Mouse (Mus musculus) lung, embryonic 16.5 days (tissue): ENCODE measurements at regions not wholly inside any gene's neighbourhood (a gene's known extent, or its start where the extent isn't known, plus 50 kb on each side); places are given as distances from the start of the nearest gene placed in this dataset.

ENCODE experiments used
- ATAC-seq: fragments of 200-750 bp; cut with Nextera tagmentation; 2 replicates; pipeline ENCODE4 v1.8.0; 2017; ENCODE audit warnings: low read depth, mild to moderate bottlenecking, moderate library complexity
- H3K27ac ChIP-seq: fragments of 300-500 bp; sonication (generic); 2 replicates; pipeline ENCODE4 v1.5.1; 2014; ENCODE audit warnings: mild to moderate bottlenecking, control low read depth, low read length
- H3K27me3 ChIP-seq: fragments of 300-500 bp; sonication (generic); 2 replicates; pipeline ENCODE4 v1.6.1; 2014; ENCODE audit warnings: low read depth, low read length, mixed read lengths; ENCODE audit not compliant: control insufficient read depth, insufficient read depth
- H3K36me3 ChIP-seq: fragments of 300-500 bp; sonication (generic); 2 replicates; pipeline ENCODE4 v1.6.1; 2014; ENCODE audit warnings: low read length; ENCODE audit not compliant: control insufficient read depth, insufficient read depth
- H3K4me1 ChIP-seq: fragments of 300-500 bp; sonication (generic); replicated peaks from 2 replicates; pipeline ENCODE4 v1.6.1; 2014; ENCODE audit warnings: low read length, mixed read lengths; ENCODE audit not compliant: control insufficient read depth, insufficient read depth
- H3K4me2 ChIP-seq: fragments of 300-500 bp; sonication (generic); 2 replicates; pipeline ENCODE4 v1.6.1; 2014; ENCODE audit warnings: low read depth, low read length, control low read depth
- H3K4me3 ChIP-seq: fragments of 300-500 bp; sonication (generic); 2 replicates; pipeline ENCODE4 v1.5.1; 2014; ENCODE audit warnings: mild to moderate bottlenecking, low read length, control low read depth
- H3K9ac ChIP-seq: fragments of 300-500 bp; sonication (generic); 2 replicates; pipeline ENCODE4 v1.6.1; 2014; ENCODE audit warnings: low read length, control low read depth
- H3K9me3 ChIP-seq: fragments of 300-500 bp; sonication (generic); 2 replicates; pipeline ENCODE4 v1.6.1; 2016; ENCODE audit warnings: low read length; ENCODE audit not compliant: control insufficient read depth
- WGBS: fragments of 180-500 bp; shearing (Covaris S2); extraction: QIAGEN DNeasy Blood & Tissue Kit; methylation state at CpG from one replicate; pipeline ENCODE4 v1.1.7; 2014; 5-methylcytosine and 5-hydroxymethylcytosine counted together

DNA sequence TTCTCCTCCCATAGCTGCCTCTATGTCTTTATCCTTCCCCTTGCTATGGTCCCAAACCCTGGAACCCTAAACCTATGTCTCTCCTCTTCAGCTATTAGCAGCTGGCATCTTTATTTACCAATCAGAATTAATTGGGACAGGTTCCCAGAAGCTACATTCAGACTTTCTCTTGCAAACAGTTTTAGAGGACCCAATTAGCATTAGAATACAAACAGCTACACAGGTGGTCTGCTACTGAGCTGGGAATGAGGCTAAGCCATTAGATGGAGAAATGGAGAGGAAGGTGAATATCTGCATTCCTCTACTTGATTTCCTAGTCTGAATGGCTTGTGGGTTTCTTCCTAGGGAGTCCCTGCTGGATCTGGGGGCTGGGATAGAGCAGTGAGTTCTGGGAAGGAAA, 611.9 kb downstream of the A830018L16Rik start:
- H3K4me3 ChIP-seq = no peak overlapping the region
- H3K9me3 ChIP-seq = no peaks in the 10 kb centered on the region
- no peaks in the 10 kb centered on the region for H3K36me3 ChIP-seq
- no peak for ATAC-seq
- no peaks in the 10 kb centered on the region for H3K4me1 ChIP-seq
- H3K4me2 ChIP-seq = no peak overlapping the region
- no peaks in the 10 kb centered on the region for H3K27me3 ChIP-seq
- H3K9ac ChIP-seq = no peak overlapping the region
- no peak overlapping the region for H3K27ac ChIP-seq

DNA sequence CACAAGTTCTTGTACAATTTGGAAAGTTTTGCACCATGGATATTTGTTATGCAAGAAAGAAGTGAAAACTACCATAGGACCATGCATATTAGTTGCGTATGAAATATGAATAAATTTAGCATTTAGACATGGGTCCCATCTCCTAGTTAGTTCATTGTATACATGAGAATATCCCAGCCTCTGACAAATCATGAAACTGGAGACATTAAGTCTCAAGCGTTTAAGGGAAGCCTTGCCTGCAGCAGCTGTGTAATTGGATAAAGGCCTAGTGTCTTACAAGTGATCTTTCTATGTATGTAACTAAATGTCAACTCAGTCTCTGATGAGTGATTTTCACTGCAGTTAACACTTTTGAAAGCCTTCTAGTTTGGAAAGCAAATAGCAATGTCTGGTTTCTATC, 613.5 kb downstream of the A830018L16Rik start:
- no peaks in the 10 kb centered on the region for H3K9me3 ChIP-seq
- no peak overlapping the region for H3K4me3 ChIP-seq
- no peaks in the 10 kb centered on the region for H3K36me3 ChIP-seq
- H3K27ac ChIP-seq = no peak overlapping the region
- H3K27me3 ChIP-seq = no peaks in the 10 kb centered on the region
- H3K4me1 ChIP-seq = no peaks in the 10 kb centered on the region
- no peak overlapping the region for H3K4me2 ChIP-seq
- ATAC-seq = peak; percentile 38; the same call in 1 of the 2 replicates
- H3K9ac ChIP-seq = no peak overlapping the region
- WGBS = 51% methylated on average over 2 of the region's 2 CpGs

DNA sequence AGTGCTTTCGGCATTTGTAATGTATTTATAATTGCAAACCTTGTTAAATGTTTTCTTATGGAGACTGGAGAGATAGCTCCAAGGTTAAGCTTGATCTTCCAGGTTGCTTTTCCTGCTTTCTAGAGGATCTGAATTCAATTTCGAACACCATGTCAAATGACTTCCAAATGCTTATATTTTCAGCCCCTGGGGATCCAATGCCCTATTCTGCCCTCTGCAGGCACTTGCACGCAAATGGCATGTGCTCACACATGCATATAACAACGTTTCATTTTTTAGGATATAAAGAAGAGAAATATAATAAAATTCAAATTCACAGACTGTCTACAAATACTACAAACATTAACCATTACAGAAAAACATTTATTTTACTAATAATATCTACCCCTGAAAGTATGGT, 614.2 kb downstream of the A830018L16Rik start:
- no peaks in the 10 kb centered on the region for H3K9me3 ChIP-seq
- no peak overlapping the region for H3K27ac ChIP-seq

DNA sequence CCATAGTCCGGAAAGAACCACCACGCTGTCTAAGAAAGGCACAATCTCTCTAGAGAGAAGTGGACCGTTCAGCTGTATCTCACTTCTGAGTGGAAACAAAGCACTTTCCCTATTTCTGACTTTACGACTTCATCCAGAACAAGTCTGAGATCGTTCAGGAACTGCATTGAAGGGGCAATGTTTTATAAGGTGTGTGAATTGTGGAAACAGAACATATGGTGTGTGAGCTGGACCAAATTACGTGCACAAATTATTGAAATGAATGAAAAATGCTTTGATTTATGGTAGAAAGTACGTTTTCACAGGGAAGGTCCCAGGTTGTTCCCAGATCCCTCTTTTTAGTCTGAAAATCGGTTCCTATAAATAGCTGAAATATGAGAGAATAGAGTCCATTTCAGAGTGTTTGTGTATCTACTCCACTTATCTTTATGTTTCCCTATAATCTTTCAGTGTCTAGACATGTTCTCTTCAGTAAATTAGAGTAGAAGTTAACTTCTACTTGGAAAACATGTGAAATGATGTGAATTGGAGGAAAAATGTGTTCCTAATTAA, 638.1 kb downstream of the A830018L16Rik start:
- 47% methylated on average over 8 of the region's 8 CpGs for WGBS
- ATAC-seq = no peak

More for the DNA sequence above, 614.2 kb downstream of the A830018L16Rik start:
- Histone ChIP-seq H3K4me1 (no peaks in the 10 kb centered on the region), H3K4me3 (no peak overlapping the region), H3K36me3 (no peaks in the 10 kb centered on the region), H3K4me2 (no peak overlapping the region), H3K27me3 (no peaks in the 10 kb centered on the region), H3K9ac (no peak overlapping the region)
- ATAC-seq = no peak
- WGBS = 75% methylated on average over 4 of the region's 4 CpGs

DNA sequence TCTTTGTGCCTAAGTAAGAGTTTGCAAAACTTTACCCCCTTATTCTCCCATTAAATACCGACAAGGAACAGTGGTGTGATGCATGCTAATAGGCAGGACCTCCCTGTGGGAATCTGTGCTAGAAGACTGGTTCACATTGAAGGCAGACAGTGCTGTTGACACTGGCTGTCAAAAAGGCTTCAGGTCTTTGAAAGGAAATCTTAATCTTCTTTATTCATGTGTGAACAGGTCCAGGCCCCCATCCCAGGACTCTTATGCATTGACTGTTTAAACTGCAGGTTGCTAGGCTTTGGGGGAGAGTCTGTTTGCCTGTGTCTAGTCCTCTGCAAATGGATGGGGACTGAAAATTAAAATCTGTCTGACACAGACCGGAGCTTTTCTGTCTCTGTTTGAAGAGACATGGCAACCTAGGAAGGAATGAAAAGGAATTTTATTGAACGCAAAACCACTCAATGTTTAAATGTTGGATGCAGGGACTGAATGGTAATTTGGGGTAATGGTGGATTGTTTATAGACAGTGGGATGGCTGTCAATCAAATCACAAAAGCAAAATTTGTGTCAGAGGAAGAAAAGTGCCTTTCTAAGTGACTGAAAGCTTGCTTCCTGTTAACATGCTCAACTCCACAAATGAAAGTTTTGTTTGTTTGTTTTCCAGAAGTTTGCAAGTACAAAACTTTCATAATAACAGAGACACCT, 642.1 kb downstream of the A830018L16Rik start:
- 44% methylated on average over 3 of the region's 3 CpGs for WGBS
- no peak overlapping the region for H3K27ac ChIP-seq
- no peak overlapping the region for H3K4me3 ChIP-seq
- H3K9ac ChIP-seq = no peak overlapping the region
- H3K9me3 ChIP-seq = no peaks in the 10 kb centered on the region
- H3K27me3 ChIP-seq = no peaks in the 10 kb centered on the region
- H3K36me3 ChIP-seq = no peaks in the 10 kb centered on the region
- no peaks in the 10 kb centered on the region for H3K4me1 ChIP-seq
- H3K4me2 ChIP-seq = no peak overlapping the region
- ATAC-seq = no peak

More for the DNA sequence above, 638.1 kb downstream of the A830018L16Rik start:
- H3K27me3 ChIP-seq = no peaks in the 10 kb centered on the region
- H3K4me3 ChIP-seq = no peak overlapping the region
- H3K27ac ChIP-seq = no peak overlapping the region
- no peaks in the 10 kb centered on the region for H3K9me3 ChIP-seq
- H3K9ac ChIP-seq = no peak overlapping the region
- H3K4me1 ChIP-seq = no peaks in the 10 kb centered on the region
- no peak overlapping the region for H3K4me2 ChIP-seq
- H3K36me3 ChIP-seq = no peaks in the 10 kb centered on the region

DNA sequence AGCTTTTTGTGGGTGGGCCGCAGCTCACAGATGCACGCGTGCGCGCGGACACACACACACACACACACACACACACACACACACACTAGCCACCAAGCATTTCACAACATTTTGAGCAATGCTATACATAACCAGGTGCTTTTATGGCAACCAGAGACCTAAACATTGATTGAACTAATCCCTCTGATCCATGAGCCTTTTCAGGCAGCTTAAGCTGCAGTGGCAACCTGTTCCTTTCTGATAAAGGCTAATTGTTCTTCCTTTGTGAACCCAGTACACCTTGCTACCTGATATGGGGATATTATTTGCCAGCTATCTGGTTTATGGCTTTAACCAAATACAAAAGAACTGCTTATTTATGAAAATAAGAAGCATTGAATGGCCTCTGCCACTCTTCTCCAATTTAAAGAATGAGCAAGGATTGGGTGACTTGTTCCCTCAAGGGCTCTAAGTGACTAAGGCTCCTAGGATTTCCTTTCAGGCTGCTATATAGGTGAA, 651.2 kb downstream of the A830018L16Rik start:
- H3K27me3 ChIP-seq = no peaks in the 10 kb centered on the region
- no peak overlapping the region for H3K4me2 ChIP-seq
- no peaks in the 10 kb centered on the region for H3K4me1 ChIP-seq
- no peak overlapping the region for H3K9ac ChIP-seq
- no peak overlapping the region for H3K27ac ChIP-seq
- ATAC-seq = no peak
- H3K36me3 ChIP-seq = no peaks in the 10 kb centered on the region
- WGBS = 100% methylated on average over 6 of the region's 6 CpGs
- no peak overlapping the region for H3K4me3 ChIP-seq
- H3K9me3 ChIP-seq = no peaks in the 10 kb centered on the region

DNA sequence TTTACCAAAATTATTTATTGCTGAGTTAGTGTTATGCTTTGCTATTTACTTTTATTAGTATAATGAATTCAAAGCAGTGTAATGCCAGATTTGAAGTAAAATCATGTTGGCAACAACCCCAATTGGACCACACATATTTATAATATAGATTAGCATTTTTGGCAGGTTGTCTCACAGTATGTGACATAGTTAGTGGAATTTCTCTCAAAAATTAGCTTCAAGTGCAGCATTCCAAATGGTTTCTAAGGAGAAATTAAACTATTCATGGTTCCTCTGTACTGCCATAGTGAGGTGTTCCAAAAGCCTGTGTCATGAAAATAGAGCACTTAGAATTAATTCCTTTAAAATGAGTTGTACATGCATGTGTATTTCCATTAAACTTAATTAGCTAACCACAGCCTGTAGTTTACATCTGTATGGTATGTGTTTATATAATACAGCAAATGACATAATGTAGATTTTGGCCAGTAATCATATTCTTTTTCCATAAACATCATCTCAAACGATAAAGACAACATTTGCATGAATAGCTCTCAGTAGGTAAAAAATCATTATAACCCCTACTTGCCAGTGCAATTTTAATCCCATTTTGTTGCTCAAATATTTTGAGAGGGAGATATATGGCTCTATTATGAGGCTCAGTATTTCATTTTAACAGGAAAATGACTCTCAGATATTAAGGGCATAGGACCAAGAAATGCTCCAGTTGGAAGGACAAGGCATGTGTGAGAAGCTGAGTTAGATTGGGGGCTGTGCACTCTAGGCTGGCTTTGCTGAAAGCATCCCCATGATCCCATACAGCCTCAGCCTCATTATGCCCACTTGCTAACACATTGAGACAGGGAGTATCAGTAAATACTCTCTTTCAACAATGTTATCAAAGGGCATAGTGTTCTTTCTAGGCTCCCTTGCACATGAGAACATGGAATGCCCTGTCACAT, 678.9 kb downstream of the A830018L16Rik start:
- no peak overlapping the region for H3K9ac ChIP-seq
- no peak overlapping the region for H3K4me3 ChIP-seq
- H3K4me2 ChIP-seq = no peak overlapping the region
- H3K4me1 ChIP-seq = no peaks in the 10 kb centered on the region
- 28% methylated on average over 1 of the region's 1 CpGs for WGBS
- H3K36me3 ChIP-seq = no peaks in the 10 kb centered on the region
- H3K27ac ChIP-seq = no peak overlapping the region
- no peaks in the 10 kb centered on the region for H3K9me3 ChIP-seq
- ATAC-seq = no peak
- H3K27me3 ChIP-seq = no peaks in the 10 kb centered on the region

DNA sequence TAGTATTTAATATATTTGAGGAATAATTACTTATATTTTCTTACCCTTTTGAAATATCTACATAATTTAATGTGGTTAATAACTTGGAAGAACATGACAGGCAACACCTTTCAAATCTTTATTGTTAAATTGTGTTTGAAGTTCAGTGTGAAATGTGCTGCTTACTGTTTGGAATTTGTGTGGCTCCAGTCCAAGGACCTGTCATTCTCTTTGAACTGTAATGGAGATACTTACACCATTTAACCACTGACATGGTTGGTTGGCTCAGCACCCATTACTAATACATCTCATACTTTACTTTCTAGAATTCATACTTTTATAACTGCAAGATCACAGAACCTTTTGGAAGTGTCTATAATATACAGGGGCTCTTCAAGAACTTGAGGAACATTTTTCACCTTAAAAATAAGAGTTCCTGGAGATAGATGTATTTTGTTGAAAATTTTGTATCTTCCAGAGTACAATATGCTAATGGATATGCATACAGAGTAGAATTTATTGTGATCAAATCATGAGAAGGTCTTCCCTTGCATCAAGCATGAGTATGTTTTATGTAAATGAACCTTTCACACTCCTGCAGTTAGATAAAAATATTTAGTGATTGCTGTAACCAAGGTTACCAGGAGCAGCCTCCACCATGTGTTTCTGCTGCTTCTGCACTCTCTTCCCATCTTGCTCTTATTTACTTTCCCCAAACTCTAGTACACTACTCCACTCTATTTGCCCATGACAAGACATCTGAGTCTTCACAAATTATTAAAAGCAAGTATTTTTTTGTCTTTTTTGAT, 701.3 kb downstream of the A830018L16Rik start:
- no peaks in the 10 kb centered on the region for H3K9me3 ChIP-seq
- H3K4me2 ChIP-seq = no peak overlapping the region
- no peaks in the 10 kb centered on the region for H3K27me3 ChIP-seq
- H3K9ac ChIP-seq = no peak overlapping the region
- no peak overlapping the region for H3K27ac ChIP-seq
- no peak overlapping the region for H3K4me3 ChIP-seq
- H3K4me1 ChIP-seq = no peaks in the 10 kb centered on the region
- no peaks in the 10 kb centered on the region for H3K36me3 ChIP-seq
- ATAC-seq = no peak
